Mouse (Mus musculus): ENCODE measurements at regions not wholly inside any gene's neighbourhood (a gene's known extent, or its start where the extent isn't known, plus 50 kb on each side); places are given as distances from the start of the nearest gene placed in this dataset.

- TF ChIP-seq CTCF (IDR thresholded peaks at IDR 0.05; ENCODE audit: low read depth, low read length) (no peak), GATA1 (IDR thresholded peaks at IDR 0.05; ENCODE audit: borderline replicate concordance, low read length) (no peak)
Observed at GRCm38 (mm10) chr3:36383438-36383945, 92.2 kb downstream of the Anxa5 start.

Measured in G1E (cell line).